Mouse (Mus musculus) pancreas, adult 10 weeks (tissue): ENCODE data around the gene Fam69b. TPM values are rescaled to one million over a fixed set of nuclear protein-coding genes. Genes with fewer than 3 reads are reported as not detected.

ENCODE experiments used
- polyA plus RNA-seq: library from polyadenylated mRNA; stranded (reverse); fragments of 350-450 nt; fragmentation: Illumina TruSeq; extraction: RNeasy Lipid Tissue Mini Kit (QIAGEN cat#74804); gene quantifications from one replicate; pipeline ENCODE4 v1.2.3, GENCODE M21; 2015; ENCODE audit warnings: low read depth, low replicate concordance; ENCODE audit not compliant: insufficient read depth

The Fam69b gene
- polyA plus RNA-seq, result 1.4 TPM

GRCm38 (mm10) chr2:26627921-26628739 lies at the start of gene Fam69b:
Gene Fam69b, plus strand, starts transcription at chr2:26628457.

GRCm38 (mm10) chr2:26579714-26580113 lies 48.5 kb upstream of the Fam69b start, which contains the start of gene Egfl7:
Gene Egfl7, plus strand, starts transcription at chr2:26580014.

GRCm38 (mm10) chr2:26586294-26587043 lies 41.8 kb upstream of the Fam69b start, which contains the start of gene Gm20532:
Gene Gm20532, plus strand, starts transcription at chr2:26586639.

GRCm38 (mm10) chr2:26603720-26604671 lies 24.3 kb upstream of the Fam69b start, which contains the start of gene Agpat2:
Gene Agpat2, minus strand, starts transcription at chr2:26604417.

GRCm38 (mm10) chr2:26671182-26671581 lies 42.9 kb downstream of the Fam69b start, which contains the start of gene Lcn4:
Gene Lcn4, minus strand, starts transcription at chr2:26671282.

Other genes starting within 250 kb of the Fam69b start
- gene Snapc4, start 247.8 kb upstream of the Fam69b start, polyA plus RNA-seq, result 22.5 TPM
- 38.2 TPM for gene Entr1, start 239.1 kb upstream of the Fam69b start, polyA plus RNA-seq
- 14.2 TPM for gene Pmpca, start 239.1 kb upstream of the Fam69b start, polyA plus RNA-seq
- 4.4 TPM for gene Inpp5e, start 219.3 kb upstream of the Fam69b start, polyA plus RNA-seq
- 18.6 TPM for gene Sec16a, start 183.2 kb upstream of the Fam69b start, polyA plus RNA-seq
- gene Notch1, start 111.8 kb upstream of the Fam69b start, polyA plus RNA-seq, result 9.8 TPM
- 141 TPM for gene Egfl7, start 48.4 kb upstream of the Fam69b start, polyA plus RNA-seq
- gene Gm20532, start 41.8 kb upstream of the Fam69b start, polyA plus RNA-seq, result not detected
- gene Agpat2, start 24.0 kb upstream of the Fam69b start, polyA plus RNA-seq, result 12.9 TPM
- not detected for gene Lcn4, start 42.8 kb downstream of the Fam69b start, polyA plus RNA-seq
- gene Abo, start 236.5 kb downstream of the Fam69b start, polyA plus RNA-seq, result not detected